Mouse (Mus musculus): Measurements from ENCODE around the gene 2610001J05Rik.
A peak's percentile ranks its signal among the peaks of the same experiment; 100 is the strongest.
"Not testable (repeated sequence)": the region's sequence is repeated elsewhere in the genome, so short reads cannot be mapped to it uniquely, and the experiment has no call there.

Gene 2610001J05Rik

DNA sequence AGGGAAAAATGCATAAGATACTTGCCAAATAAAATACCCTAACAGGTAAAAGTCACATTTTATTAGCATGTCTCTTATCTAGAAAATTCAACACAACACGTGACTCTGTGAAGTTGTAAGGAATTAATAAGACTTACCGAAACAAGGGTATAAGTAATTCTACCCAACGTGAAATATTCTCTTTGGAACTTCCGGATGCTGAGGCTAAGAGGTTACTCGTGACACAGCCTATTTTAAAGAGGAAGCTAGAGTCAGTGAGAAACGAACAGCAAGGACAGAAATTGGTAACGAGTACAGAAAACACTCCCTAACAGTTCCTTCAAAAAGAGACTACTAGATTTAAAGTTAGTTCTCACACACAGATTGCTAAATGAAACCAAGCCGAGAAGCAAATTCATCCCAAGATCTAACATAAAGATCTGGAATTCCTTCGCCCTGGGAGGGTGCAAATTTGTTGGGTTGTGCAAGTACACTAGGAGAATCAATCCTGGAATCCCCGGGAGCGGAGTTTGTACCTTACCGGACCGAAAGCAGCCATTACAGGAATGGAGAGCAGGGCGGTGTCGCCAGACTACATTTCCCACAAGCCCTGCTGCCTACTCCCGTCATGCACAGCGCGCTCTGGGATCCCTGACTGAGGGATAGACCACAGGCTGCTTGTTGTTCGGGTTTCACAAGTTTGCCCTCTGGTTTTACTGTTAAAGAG lies at the start of gene 2610001J05Rik:
2610001J05Rik (minus strand) TSS at position 600 of the 706 bp plus-strand sequence.
- DNase-seq (ENCODE audit: low spot score) = peak; percentile 86

DNA sequence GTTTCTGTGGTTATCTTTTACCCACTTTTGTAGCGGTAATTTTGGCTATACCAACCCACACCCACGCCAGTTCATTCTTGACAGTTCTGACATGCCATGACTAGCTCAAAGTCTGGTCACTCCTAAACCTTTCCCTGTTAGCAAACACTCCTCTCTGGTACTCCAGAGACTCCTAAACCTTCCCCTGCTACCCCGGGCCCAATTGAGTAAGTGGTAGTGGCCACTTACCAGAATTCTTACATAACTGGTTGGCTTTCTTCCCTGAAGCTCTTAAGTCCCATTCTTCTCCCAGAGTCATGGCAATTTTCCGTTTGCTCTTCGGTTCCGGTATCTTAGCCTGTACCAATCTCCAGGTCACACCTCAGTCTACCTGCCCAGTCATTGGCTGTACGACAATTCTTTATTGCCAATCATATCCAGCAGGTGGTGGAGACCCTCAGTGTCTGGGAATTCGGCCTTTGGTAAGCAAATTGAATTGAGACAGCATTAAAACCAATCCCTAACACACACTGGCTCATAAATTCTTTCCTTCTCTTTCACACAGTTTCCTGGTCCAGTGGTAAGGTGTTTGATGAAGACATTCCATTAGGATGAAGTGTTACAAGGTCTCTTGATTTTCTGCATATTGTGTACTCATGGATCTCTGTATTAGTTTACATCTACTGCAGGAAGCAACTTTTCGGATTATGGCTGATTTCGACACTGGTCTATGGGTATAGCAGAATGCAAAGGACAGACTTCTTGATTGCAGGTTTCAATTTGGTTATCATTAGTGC lies 38.6 kb upstream of the 2610001J05Rik start:
- no peak for DNase-seq (ENCODE audit: low spot score)

DNA sequence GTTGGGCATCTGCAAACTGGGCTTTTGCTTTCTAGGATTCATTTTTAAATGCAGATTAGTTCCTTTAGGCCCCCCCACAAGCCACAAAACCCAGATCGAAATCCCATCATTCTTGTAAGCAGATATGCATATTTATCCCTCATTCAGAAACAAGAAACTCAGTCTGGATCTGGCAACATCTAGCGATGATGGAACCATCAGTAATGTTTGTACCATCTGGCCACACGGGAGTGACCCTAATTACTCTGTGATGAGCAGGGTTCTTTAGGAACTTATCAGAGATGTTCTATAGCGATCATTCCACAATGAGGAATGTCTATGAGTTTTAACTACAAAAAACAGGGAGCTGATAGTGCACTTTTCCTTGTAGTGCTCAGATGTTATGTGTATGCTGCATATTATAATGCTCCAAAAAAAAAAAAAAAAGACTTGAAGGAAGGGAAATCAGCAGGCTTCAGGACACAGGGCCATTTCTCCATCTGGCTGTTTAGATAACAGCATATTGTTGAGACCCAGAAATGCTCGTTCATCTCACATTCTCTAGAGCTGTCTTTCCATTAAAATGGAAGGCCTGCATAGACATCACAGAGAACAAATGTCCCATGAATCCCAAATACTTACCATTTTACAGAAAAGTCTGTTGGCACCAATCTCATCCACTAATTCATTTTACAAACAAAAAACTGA lies 31.8 kb upstream of the 2610001J05Rik start:
- DNase-seq (ENCODE audit: low spot score) = no peak

DNA sequence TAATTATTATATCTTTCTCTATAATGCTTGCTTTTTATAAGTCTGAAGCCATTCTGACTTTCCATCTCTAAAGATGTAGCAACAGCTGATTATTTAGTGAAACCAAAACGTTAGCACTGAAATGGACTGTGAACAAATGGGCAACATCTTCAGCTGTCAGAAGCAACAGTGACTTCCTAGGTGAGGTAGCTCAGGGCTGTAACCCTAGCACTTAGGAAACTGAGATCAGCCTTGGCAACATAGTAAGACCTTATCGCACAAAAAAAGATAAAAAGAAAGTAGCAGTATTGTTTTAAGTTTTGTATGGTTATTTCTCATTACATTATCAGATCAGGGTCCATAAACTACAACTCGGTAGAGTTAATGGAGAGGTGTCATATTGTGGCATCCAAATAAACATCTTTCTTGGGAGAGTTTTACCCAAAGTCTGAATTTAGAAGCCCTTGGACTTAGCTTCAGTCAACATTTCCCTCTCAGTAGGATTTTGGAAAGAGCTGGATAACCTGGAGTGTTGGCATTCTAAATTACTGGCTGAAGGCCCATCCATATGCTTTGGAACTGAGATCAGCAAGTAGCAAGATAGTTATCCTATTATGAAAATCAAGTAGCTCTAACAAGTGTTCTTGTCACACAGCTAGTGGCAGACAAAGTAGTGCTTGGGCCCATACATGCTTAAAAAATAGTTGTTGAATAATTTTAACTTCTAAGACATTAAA lies 13.7 kb upstream of the 2610001J05Rik start:
- DNase-seq (ENCODE audit: low spot score) = no peak

DNA sequence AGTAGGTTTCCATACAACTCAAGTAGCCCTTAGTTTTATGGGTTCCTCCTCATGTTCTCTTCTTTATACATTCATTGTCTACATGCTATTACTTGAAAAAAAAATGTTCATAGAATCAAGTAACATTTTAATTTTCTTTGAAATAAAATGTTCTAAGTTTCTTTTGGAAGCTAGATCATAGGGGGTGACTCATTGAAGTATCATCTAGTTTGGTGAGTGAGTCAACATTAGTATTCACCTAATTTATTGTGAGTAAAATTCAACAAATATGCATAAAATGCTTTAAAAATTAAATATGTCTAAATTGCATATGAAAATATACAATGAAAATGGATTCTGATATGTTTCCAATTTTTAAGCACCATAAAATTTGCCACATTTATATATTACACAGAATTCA lies 11.6 kb upstream of the 2610001J05Rik start:
- DNase-seq (ENCODE audit: low spot score) = no peak

DNA sequence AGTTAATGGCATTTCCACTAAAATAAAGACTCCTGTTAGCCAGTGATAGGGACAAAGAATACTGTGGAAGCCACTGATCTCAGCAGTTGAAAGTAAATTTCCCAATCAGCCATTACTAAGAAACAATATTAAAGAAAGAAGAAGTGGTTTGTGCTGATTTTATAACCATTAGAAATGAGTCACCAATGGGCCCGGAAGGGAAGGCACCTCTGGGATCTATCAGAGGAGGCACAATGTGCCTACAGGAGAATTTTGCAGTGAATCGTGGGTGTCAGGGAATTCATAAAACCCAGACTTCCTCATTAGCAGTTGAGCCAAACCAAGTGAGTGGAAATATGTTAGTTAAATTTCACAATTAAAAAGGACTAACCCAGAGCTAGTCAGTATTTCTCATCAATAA lies 2.6 kb upstream of the 2610001J05Rik start:
- DNase-seq (ENCODE audit: low spot score) = no peak

DNA sequence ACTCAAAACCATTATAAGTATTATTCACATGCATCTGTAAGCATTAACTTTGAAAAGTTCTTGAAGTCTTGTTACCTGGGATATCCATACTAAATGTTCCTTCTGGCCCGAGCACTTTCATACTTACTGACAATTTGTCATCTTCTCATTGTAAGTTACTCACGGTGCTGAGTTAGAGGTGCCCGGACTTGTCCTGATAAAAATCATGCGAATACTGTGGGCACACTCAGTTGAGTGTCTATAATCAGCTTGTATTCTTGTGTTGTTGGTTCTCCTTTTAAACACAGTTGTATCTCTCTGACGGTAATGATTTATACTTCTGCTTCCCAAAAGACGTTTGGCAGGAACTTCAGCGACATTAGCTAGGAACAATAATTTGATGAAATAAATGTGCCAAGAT lies 758 bp upstream of the 2610001J05Rik start:
- no peak for DNase-seq (ENCODE audit: low spot score)

DNA sequence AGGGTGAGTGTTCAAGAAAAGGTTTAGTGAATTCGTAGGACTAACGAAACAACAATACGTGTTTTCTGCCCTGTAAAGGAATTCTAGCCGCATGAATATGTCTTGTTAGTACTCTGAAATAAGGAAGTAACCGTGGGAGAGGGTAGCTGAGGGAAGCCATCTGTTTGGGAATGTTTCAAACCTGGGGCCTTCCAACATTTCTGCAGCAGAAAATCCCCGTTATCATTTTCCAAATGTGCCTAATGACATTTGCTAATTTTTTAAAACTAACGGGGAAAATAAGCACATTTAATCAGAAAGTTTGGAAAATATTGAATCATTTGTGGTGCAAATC lies 274 bp upstream of the 2610001J05Rik start:
- DNase-seq (ENCODE audit: low spot score) = no peak

DNA sequence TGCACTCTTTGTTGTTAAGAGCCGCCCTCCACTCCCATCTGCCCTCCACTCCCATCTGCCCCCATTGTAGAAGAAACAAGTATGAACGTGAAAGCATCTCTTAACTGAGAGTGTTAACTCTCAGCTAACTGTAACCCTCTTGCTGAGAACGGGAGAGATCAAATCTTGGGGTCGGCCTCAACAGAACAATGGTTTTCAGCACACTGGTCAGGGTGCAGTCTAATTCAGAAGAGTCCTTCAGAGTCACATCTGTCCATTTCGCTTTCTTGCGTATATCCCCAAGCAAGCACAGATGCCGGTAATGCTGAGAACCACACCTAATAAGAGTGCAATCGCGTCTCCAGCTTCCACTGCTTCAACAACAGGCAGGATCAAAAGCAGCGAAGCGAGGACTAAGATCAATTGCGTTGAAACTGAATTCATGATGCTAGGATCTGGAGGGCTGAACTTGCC lies 1.0 kb downstream of the 2610001J05Rik start:
- no peak for DNase-seq (ENCODE audit: low spot score)

DNA sequence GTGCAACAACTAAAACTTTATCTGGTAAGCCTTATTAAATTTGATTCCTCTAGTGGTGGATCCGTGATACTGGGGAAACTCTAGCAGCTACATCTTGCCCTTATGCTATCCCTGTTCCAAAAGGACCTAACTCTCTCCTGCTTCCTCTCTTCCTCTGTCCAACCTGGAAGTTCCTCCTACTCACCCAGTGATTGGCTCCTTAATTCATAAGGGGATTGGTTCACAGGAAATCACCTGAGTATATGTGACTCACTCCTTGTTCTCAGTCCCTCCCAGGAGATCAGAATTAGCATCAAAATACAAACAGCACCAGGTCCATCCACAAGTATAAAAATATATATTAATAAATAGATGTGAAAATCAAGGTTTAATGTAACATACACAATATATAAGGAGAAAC lies 10.7 kb downstream of the 2610001J05Rik start:
- no peak for DNase-seq (ENCODE audit: low spot score)

DNA sequence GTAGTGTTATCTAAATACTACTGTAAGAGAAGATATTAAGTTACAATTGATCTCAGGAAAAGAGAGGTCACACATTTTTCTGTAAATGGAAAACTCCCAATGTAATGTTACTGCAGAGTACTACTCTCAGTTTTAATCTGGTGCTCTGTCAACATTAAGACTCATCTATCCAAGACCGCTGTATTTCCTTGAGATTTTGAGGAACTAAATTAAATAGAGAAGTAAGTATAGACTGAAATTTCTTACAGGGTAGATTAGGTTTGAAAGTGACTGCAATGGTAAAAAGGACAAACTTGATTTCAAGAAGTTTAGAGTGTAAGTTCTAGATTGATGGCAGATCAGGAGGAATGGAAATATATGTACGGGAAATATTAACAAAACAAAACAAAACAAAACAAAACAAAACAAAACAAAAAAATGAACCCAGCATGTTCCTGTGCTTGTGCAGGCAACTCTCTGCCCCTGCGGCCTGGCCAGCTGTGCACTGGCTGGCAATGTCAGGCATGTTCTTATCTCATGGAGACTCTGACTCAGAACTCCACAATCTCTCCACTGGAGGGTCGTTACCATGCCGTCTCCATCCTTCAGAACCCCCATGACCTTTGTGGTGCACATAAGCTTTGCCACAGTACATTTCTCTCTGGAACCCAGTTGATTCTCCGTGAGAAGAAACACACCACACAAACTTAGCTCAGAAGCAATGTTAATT lies 11.3 kb downstream of the 2610001J05Rik start:
- no peak for DNase-seq (ENCODE audit: low spot score)

DNA sequence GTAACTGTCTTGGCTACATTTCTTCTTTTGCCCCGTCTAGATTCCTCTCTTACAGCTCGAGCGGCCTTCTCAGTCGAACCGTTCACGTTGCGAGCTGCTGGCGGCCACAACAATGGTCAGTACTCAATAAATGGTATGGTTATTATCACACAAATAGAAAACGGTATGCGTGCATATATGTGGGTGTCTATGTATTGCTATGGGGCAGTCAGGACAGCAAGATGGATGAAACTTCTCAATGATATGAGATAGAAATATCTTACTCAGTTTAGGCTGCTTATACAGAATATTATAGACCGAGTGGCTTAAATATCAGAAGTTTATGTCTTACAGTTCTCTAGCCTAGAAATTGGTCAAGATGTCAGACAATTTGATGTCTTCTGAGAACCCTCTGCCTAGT lies 17.1 kb downstream of the 2610001J05Rik start:
- DNase-seq (ENCODE audit: low spot score) = no peak

DNA sequence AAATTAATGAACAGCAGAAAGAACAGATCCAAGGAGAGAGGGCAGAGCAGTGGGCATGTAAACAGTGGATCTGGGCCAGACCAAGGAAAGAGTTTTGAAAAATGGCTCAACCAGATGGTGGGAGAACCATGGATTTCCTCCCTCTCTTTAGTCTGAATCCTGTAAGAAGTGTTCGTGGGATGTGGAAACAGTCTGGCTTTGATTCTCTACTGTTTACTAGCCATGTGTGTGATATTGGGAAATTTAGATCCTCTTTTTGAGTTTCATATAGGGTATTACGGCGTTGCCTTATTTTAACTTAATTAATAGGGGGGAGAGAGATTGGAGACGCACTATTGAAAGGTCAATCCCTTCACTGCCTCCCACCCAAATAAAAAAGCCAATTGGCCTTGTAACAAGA lies 18.1 kb downstream of the 2610001J05Rik start:
- no peak for DNase-seq (ENCODE audit: low spot score)

DNA sequence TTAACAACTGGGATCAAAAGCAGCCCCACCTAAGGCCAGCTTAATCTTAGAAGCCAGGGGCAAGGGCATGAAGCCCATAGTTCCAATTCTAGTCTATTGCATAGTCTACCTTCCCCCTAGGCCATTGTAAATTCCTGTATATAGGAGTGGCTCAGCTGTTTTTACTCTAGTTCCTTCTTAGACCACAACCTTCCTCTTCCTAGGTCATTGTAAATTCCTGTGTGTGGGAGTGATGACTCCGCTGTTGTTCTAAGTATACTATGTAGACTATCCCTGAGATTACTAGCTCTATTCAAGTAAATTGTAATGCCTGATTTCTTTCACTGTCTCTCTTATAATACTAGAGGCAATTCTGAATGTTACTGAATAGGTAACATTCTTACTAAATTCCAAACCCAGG lies 25.3 kb downstream of the 2610001J05Rik start:
- DNase-seq (ENCODE audit: low spot score) = not testable (repeated sequence)

DNA sequence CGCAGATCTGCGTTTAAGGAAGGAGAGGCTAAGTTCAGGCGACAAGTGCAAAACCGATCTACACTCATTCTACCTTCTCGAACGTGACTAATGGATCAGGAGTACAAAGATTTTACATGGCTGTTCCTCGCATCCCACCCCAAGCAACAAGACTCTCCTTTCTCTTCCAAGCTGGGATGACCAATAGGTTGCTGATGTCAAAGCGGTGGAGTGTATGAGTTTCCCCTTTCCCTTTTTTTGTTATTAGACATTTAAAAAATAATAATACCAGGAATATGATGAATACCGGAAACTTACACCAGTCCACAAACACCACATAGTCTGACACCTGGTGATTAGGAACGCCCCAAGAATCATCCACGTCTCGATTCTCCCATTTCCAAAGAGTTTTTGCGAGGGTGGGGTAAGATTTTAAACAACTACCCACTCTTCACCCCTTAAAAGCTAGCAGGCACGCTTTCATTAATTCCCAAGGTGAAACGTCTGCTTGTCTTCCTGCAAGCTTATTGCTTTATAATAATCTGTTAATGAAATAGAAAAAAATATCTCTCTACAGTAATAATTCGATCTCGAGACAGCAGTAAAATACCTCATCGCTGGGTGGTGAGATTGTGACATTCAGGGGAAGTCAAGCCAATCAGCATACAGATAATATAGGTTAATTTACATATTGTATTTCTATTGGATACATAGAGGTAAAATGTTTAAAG lies 31.8 kb downstream of the 2610001J05Rik start, which contains the start of gene Gpr85:
Gpr85 (minus strand) TSS at position 598 of the 710 bp plus-strand sequence.
- DNase-seq (ENCODE audit: low spot score) = peak; percentile 27

DNA sequence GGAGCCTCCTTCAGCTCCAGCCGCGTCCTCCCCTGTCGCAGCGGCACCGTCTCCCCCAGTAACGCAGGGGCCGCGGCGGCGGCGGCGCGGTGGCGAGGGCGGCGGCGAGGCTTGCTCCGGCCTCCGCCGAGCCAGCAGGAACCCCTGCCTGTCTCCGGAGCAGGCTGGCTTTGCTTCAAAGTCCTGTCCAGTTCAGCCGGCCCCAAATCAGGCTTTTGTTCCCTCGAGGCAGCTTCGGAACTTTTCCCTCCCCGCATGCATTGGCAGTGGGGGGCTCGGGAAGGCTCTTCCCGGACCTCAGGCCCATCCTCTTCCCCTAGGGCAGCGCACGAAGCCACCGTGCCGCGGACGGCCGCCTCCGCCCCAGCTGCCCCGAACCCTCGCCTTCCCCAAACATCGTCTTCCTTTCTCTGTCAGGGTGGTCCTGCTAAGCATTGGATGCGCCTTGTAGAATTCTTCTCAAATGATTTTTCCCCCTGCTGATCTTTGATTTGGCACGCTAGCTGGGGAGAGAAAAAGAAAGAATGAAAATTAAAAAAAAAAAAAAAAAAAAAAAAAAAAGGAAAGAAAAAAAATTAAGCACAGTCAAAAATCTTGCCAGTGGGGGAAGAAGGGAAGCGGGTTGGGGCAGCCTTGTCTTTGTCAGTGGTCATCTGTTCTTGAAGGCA lies 32.5 kb downstream of the 2610001J05Rik start:
- peak; percentile 29 for DNase-seq (ENCODE audit: low spot score)

DNA sequence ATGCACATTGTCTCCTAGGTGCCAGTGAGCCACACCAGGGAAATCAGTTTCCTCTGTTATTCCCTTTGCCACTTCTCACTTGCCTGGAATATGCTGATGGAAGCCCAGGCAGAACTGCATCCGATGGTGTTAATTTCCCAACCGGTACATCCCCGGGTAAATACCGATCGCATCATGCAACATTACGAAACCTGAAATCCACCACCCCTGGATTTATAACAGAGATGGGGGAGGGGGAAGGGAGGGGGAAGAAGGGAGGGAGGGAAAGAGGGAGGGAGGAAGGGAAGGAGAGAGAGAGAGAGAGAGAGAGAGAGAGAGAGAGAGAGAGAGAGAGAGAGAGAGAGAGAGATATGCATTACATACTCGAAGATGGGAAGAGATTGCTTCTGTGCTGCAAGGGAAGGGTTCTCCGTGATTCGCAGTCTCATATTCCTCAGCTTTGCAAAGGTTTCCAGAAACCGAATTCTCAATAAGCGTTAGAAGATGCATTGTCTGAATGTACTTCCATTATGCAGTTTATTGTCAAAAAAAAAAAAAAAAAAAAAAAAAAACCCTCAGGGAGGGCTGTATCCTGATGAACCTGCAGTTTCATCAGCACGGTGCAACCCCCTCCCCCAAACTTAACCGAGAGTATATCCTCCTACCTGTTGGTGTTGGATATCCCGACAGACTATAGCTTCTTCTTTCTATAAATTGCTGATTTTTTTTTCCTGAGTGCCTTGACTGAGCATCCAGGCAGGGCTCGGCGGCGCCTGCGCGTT lies 33.2 kb downstream of the 2610001J05Rik start:
- DNase-seq (ENCODE audit: low spot score) = peak; percentile 12

DNA sequence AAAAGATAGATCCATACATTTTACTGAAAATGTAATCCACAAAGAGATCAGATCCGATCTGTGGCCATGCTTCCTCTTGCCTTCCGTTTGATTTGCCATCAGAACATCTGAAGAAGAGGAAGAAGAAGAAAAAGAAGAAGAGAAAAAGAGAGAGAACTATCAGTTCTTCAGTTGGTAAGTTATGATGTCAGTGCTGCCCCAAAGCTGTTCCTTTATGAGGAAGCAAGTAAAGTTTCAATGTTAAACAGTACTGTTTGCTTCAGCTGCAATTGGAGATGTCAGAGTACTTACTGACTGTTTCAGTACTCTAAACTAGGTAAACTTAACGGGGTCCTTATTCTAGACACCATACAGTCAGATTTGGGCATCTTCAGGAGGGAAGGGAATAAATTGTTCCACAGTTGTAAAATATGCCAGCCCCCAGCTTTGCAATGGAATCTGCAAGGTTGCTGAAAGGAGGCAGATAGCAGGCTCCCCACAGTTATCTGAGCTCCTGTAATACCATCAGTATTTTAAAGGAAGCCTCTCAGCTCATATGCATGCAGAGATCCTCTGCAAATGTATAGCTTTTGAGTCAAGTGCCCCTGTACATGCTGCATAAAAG lies 34.2 kb downstream of the 2610001J05Rik start:
- DNase-seq (ENCODE audit: low spot score) = no peak
